Mouse (Mus musculus) adrenal gland (tissue): ENCODE measurements around the gene Ezr.

Experiments
- intact Hi-C: fragments of 180-260 bp; cut with DNase I; formaldehyde crosslinking; loops from one replicate; pipeline ENCODE4 v1.15.1; 2025

Gene Ezr

GRCm38 (mm10) chr17:6794160-6794751 is 11.7 kb upstream of the Ezr start:
- intact Hi-C loops = no loop called here

DNA sequence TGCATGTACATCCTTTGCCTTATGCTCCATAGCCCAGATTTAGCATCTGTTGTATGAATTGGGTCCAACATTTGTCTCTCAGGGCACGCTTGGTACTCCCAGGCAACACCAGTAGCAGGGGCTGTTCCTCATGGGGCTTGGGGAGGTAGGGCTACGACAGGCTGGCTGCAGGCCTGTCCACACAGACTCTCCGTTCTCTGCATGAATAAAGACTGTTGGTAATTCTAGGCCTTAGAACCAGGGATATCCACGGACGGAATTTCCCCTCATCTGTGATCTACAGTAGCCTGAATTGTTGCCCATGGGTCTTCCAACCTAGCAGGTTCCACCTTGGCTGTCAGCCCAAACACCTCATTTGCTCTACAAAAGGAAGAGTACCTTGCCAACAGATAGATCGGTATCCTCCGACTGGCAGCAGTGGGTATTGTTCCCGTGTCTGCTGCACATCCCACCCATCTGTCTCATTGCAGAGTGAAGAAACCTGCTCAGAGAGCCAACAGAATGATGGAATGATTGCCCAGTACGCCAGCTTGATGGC is 7.1 kb upstream of the Ezr start:
- intact Hi-C loops = no loop called here

DNA sequence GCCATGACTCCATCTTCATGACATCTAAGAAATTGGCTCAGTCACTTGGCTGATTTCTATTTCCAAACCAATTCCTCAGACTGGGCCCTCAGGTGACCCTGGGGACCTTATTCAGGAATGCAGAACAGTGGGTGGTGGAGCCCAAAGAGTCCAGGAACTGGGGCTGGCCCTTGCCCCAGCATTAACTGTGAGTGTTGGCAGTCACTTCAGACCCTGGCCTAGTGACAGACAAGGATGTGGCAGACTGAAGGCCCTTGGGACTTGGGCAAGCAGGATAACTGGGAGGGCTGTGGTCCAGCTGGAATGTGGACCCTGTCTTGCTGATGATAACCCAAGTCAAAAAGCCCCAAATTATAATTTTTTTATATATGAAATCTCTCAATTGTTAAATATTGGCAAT is 6.5 kb upstream of the Ezr start:
- intact Hi-C loops = no loop called here

DNA sequence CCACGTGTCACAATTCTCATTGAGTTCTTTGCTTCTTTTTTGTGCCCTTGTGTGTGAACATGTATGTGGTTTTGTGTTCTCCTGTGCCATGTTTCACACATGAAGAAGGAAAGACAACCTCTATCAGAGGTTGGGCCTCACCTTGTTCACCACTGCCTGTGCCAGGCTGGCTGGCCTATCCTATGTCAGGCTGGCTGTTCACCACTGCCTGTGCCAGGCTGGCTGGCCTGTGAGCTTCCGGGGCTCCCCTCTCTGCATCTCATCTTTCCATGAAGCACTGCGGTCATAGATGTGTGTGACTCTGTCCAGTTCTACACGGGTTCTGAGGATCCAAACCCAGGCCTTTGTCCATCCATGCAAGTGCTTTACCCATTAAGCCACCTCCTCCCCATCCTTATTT is 4.7 kb upstream of the Ezr start:
- intact Hi-C loops = no loop called here

GRCm38 (mm10) chr17:6783756-6784357 is 1.3 kb upstream of the Ezr start:
- intact Hi-C loops = loop anchor here (2.0 kb wide), 1 partner anchor 45 kb away; no protein-coding TSS in a partner anchor

GRCm38 (mm10) chr17:6783006-6783661 is 550 bp upstream of the Ezr start:
- intact Hi-C loops = loop anchor here (2.0 kb wide), 1 partner anchor 46 kb away; no protein-coding TSS in a partner anchor

- intact Hi-C loops = loop anchor here (2.0 kb wide), 1 partner anchor 47 kb away; no protein-coding TSS in a partner anchor
These were observed 504 bp downstream of the Ezr start for GRCm38 (mm10) chr17:6782033-6782526.

- intact Hi-C loops = no loop called here
These were observed 1.3 kb downstream of the Ezr start for GRCm38 (mm10) chr17:6781273-6781672.

GRCm38 (mm10) chr17:6780521-6781115 is 2.0 kb downstream of the Ezr start:
- intact Hi-C loops = no loop called here

GRCm38 (mm10) chr17:6779632-6780031 is 3.0 kb downstream of the Ezr start:
- intact Hi-C loops = loop anchor here (10.0 kb wide), 1 partner anchor 115 kb away; no protein-coding TSS in a partner anchor

GRCm38 (mm10) chr17:6778771-6779509 is 3.6 kb downstream of the Ezr start:
- intact Hi-C loops = loop anchor here (10.0 kb wide), 1 partner anchor 116 kb away; no protein-coding TSS in a partner anchor

DNA sequence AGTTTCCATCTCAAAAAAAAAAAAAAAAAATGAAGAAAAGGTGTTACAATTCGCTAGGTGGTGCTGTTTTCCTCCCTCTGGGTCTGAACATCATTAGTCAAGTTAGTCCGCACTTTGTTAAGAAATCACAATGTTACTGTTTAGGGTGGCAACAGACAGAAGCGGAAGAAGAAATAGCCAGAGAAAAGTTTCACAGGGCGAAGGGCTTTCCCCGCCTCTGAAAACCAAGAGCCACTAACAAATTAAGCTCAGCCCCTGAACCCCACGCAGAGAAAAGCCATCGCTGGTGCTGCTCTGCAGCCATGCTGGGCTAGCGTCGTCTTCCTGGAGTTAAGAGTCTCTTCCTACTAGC is 4.3 kb downstream of the Ezr start:
- intact Hi-C loops = loop anchor here (10.0 kb wide), 1 partner anchor 116 kb away; no protein-coding TSS in a partner anchor

DNA sequence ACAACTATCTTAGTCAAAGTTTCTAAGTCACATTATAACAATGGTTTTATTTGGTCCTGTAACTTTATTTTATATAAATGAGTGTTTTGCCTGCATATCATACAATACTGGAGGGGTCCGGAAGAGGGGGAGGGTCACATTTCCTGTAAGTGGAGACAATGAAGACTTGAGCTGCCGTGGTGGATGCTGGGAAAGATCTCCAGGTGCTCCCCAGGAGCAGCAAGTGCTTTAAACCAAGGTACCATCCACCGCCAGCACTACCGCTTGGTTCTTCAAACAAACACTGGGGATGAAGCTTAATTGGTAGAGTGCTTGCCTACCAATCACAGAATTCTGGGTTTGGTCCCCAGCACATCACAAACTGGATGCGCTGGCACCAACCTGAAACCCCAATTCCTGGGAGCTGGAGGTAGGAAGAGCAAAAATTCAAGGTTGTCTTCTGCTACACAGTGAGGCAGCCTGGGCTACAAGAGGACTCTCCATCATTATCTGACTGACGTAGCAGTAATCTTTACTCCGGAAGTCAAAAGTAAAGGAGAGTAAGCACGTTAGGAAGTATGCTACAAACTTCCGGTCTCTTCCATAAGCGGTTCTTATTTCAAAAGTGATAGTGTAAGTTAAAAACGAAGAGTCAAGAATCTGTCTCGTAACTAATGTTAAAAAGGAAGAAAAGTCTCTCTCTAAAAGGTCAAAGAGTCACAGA is 4.8 kb downstream of the Ezr start:
- intact Hi-C loops = loop anchor here (10.0 kb wide), 1 partner anchor 117 kb away; no protein-coding TSS in a partner anchor

DNA sequence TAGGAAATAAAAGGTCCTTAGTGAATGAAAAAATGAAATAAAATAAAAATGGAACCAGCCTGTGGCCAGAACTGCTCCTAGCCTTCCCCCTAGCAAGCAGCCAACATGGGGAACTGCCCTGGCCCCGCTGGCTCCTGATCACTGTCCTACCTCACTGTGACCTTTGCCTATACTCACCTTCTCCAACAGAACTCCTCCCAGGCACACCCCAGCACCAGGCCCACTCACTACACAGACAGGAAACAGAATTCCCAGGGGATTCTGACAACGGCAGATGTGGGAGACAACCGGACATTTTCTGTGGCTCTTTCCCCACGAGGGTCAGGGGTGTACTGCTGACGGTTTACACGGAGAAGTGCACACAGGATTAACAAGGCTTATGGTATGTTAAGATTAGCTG is 5.5 kb downstream of the Ezr start:
- intact Hi-C loops = loop anchor here (10.0 kb wide), 1 partner anchor 118 kb away; no protein-coding TSS in a partner anchor

- intact Hi-C loops = loop anchor here (10.0 kb wide), 1 partner anchor 118 kb away; no protein-coding TSS in a partner anchor
These were observed 6.0 kb downstream of the Ezr start for GRCm38 (mm10) chr17:6776576-6776975.

DNA sequence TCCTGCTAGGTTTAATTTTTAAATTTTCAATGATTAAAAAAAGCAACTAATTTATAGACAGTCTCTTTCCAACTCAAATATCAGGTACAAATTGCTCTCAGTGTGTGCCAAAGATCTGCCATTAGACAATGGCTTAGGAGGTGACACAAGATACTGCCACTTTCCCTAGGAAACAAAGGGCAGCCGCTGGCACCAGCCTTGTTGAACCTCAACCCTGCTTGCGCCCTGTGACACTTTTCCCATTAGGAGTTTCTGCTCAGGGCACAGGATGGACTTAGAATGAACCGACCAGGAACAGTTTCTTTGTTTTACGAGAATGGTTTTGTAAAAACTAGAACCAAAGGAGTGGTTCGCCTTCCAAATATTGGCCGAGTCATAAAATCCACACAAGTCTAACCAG is 6.5 kb downstream of the Ezr start:
- intact Hi-C loops = loop anchor here (10.0 kb wide), 1 partner anchor 119 kb away; no protein-coding TSS in a partner anchor

DNA sequence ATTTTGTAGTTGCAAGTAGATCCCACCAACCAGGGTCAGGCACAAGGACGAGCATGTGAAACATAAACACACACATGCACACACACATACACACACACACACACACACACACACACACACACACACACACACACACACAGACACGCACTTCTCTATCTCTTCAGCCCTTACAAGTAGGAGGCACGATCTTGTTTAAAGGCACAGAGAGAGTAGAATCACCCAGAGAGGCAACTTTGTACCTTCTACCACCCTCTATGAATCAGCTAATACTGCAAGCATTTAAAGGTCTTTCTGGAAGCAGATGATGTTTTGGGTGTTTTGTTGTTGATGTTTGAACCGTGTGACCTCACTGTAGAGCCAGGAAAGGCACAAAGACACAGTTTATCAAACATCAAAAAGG is 6.9 kb downstream of the Ezr start:
- intact Hi-C loops = loop anchor here (10.0 kb wide), 1 partner anchor 119 kb away; no protein-coding TSS in a partner anchor

- intact Hi-C loops = loop anchor here (10.0 kb wide), 1 partner anchor 120 kb away; no protein-coding TSS in a partner anchor
These were observed 7.4 kb downstream of the Ezr start for GRCm38 (mm10) chr17:6775221-6775620.

DNA sequence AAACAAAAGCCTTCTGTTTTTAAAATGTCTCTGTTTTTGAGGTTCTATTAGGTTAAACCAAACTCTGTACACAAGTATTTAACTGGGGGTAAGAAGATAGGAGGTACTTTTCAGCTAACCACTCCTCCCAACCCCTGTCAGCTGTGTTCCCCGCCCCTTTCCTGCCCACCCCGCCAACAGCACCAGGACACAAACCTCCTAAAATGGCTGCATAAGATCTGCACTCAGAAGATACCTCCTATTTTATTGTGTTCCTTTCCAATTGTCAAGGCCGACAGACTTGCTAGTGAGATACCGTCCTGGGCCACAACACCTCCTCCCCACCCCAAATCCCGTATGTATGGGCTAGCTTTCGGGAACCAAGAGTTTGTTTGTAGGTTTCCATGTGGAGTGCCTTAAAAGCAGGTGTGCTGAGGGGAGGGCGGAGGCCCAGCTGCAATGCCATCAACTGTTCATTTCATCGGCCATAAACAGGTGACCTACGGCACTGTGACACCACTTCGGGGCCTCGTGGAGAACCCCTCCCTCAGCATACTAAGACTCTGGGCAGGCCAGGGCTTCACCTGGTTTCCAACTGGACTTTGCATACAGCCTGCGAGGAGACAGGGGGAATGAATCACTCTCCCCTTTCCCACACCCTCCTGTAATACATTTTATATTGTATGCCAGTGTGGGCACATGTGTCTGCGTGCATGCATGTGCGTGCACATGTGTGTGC is 9.2 kb downstream of the Ezr start:
- intact Hi-C loops = loop anchor here (10.0 kb wide), 1 partner anchor 121 kb away; no protein-coding TSS in a partner anchor
